Mouse (Mus musculus) MEL (cell line): ENCODE measurements around the gene Rps23. TPM values are rescaled to one million over a fixed set of nuclear protein-coding genes. Genes with fewer than 3 reads are reported as not detected.

ENCODE experiments used
- DNase-seq: peaks from one replicate; pipeline ENCODE4 v3.0.0; 2011; ENCODE audit warnings: low read depth, low spot score
- H3K27ac ChIP-seq: 2 replicates; pipeline ENCODE4 v1.5.1; 2012; ENCODE audit warnings: low read depth, mild to moderate bottlenecking, control low read depth, low read length, moderate library complexity; ENCODE audit not compliant: control insufficient read depth
- H3K27me3 ChIP-seq, 2 experiments: fragments of 150-350 bp in 1 of 2; sonication (generic) in 1 of 2; 2 replicates each; pipeline ENCODE4 v1.6.1; 2012; ENCODE audit warnings: low read length in 2 of 2, mild to moderate bottlenecking in 2 of 2, improper control_type of control experiment in 1 of 2, moderate library complexity in 1 of 2; ENCODE audit not compliant: insufficient read depth in 2 of 2, control insufficient read depth in 1 of 2
- H3K36me3 ChIP-seq, 2 experiments: 2 replicates each; pipeline ENCODE4 v1.6.1; 2012 to 2014; ENCODE audit warnings: low read length in 2 of 2, improper control_type of control experiment in 1 of 2, inconsistent platforms in 1 of 2, mild to moderate bottlenecking in 1 of 2; ENCODE audit not compliant: insufficient read depth in 2 of 2, control insufficient read depth in 1 of 2
- H3K4me1 ChIP-seq, 2 experiments: fragments of 150-350 bp in 1 of 2; sonication (generic) in 1 of 2; 2 replicates each; pipeline ENCODE4 v1.6.1; 2012; ENCODE audit warnings: low read length in 2 of 2, improper control_type of control experiment in 1 of 2, mild to moderate bottlenecking in 1 of 2; ENCODE audit not compliant: insufficient read depth in 2 of 2, control insufficient read depth in 1 of 2
- H3K4me3 ChIP-seq, 2 experiments: fragments of 150-350 bp in 1 of 2; sonication (generic) in 1 of 2; 2 replicates each; pipeline ENCODE4 v1.5.1; 2012; ENCODE audit warnings: low read depth in 2 of 2, low read length in 2 of 2, mild to moderate bottlenecking in 2 of 2, moderate library complexity in 2 of 2, control low read depth in 1 of 2, improper control_type of control experiment in 1 of 2; ENCODE audit not compliant: control insufficient read depth in 1 of 2, insufficient read depth in 1 of 2
- H3K79me2 ChIP-seq: 2 replicates; pipeline ENCODE4 v1.6.1; 2012; ENCODE audit warnings: mild to moderate bottlenecking, low read length, moderate library complexity; ENCODE audit not compliant: control insufficient read depth, poor library complexity, insufficient read depth
- H3K9ac ChIP-seq: 2 replicates; pipeline ENCODE4 v1.6.1; 2012; ENCODE audit warnings: low read depth, mild to moderate bottlenecking, control low read depth, low read length, moderate library complexity; ENCODE audit not compliant: control insufficient read depth, poor library complexity, severe bottlenecking
- H3K9me3 ChIP-seq: fragments of 150-350 bp; sonication (generic); replicated peaks from 2 replicates; pipeline ENCODE4 v1.6.1; 2012; ENCODE audit warnings: mild to moderate bottlenecking, low read length, improper control_type of control experiment, moderate library complexity; ENCODE audit not compliant: insufficient read depth
- BHLHE40 ChIP-seq: IDR thresholded peaks from 2 replicates; pipeline ENCODE4 v1.6.1; 2012; ENCODE audit warnings: low read depth, mild to moderate bottlenecking, inconsistent platforms, low read length, improper control_type of control experiment, borderline replicate concordance
- CHD1 ChIP-seq: IDR thresholded peaks from 2 replicates; pipeline ENCODE4 v1.6.1; 2012; ENCODE audit warnings: low read depth, mild to moderate bottlenecking, inconsistent platforms, low read length, improper control_type of control experiment
- CTCF ChIP-seq, 3 experiments: IDR thresholded peaks in 2 of 3; conservative IDR thresholded peaks in 1 of 3; 2 replicates each; pipeline ENCODE4 v1.5.1; 2011 to 2012; ENCODE audit warnings: low read length in 3 of 3, low read depth in 2 of 3, mild to moderate bottlenecking in 2 of 3, improper control_type of control experiment in 1 of 3, inconsistent platforms in 1 of 3, mixed read lengths in 1 of 3, moderate library complexity in 1 of 3; ENCODE audit not compliant: control insufficient read depth in 1 of 3, insufficient read depth in 1 of 3, poor library complexity in 1 of 3, severe bottlenecking in 1 of 3
- E2F4 ChIP-seq: IDR thresholded peaks from 2 replicates; pipeline ENCODE4 v1.6.1; 2011; ENCODE audit warnings: low read depth, low read length, improper control_type of control experiment, borderline replicate concordance
- ELF1 ChIP-seq: IDR thresholded peaks from 2 replicates; pipeline ENCODE4 v1.6.1; 2014; ENCODE audit warnings: low read depth, mild to moderate bottlenecking, inconsistent platforms, low read length, improper control_type of control experiment, moderate library complexity
- EP300 ChIP-seq, 2 experiments: IDR thresholded peaks; 2 replicates each; pipeline ENCODE4 v1.6.1; 2011; ENCODE audit warnings: improper control_type of control experiment in 2 of 2, low read length in 2 of 2, low read depth in 1 of 2, mild to moderate bottlenecking in 1 of 2
- GABPA ChIP-seq: IDR thresholded peaks from 2 replicates; pipeline ENCODE4 v1.6.1; 2012; ENCODE audit warnings: low read depth, mild to moderate bottlenecking, inconsistent platforms, low read length, improper control_type of control experiment, moderate library complexity
- GATA1 ChIP-seq: IDR thresholded peaks from 2 replicates; pipeline ENCODE4 v1.6.1; 2011; ENCODE audit warnings: low read depth, low read length, improper control_type of control experiment
- HCFC1 ChIP-seq: IDR thresholded peaks from 2 replicates; pipeline ENCODE4 v1.6.1; 2012; ENCODE audit warnings: low read depth, mild to moderate bottlenecking, inconsistent platforms, low read length, improper control_type of control experiment, moderate library complexity
- KAT2A ChIP-seq: conservative IDR thresholded peaks from 2 replicates; pipeline ENCODE4 v1.6.1; 2012; ENCODE audit warnings: low read depth, low read length, improper control_type of control experiment, inconsistent platforms
- MAFK ChIP-seq: IDR thresholded peaks from 2 replicates; pipeline ENCODE4 v1.6.1; 2011; ENCODE audit warnings: low read depth, mild to moderate bottlenecking, low read length, improper control_type of control experiment, borderline replicate concordance
- MAX ChIP-seq: IDR thresholded peaks from 2 replicates; pipeline ENCODE4 v1.6.1; 2011; ENCODE audit warnings: low read length, improper control_type of control experiment
- MAZ ChIP-seq: IDR thresholded peaks from 2 replicates; pipeline ENCODE4 v1.6.1; 2012; ENCODE audit warnings: low read depth, mild to moderate bottlenecking, inconsistent platforms, low read length, improper control_type of control experiment
- MEF2A ChIP-seq: IDR thresholded peaks from 2 replicates; pipeline ENCODE4 v1.6.1; 2014; ENCODE audit warnings: low read depth, mild to moderate bottlenecking, inconsistent platforms, low read length, improper control_type of control experiment; ENCODE audit not compliant: poor library complexity, insufficient replicate concordance, severe bottlenecking; ENCODE audit errors: extremely low read depth
- MXI1 ChIP-seq: IDR thresholded peaks from 2 replicates; pipeline ENCODE4 v1.6.1; 2011; ENCODE audit warnings: mild to moderate bottlenecking, low read depth, low read length, improper control_type of control experiment
- MYB ChIP-seq: IDR thresholded peaks from 2 replicates; pipeline ENCODE4 v1.6.1; 2011; ENCODE audit warnings: mild to moderate bottlenecking, low read depth, low read length, improper control_type of control experiment
- MYC ChIP-seq: IDR thresholded peaks from 2 replicates; pipeline ENCODE4 v1.6.1; 2011; ENCODE audit warnings: low read depth, mild to moderate bottlenecking, low read length, improper control_type of control experiment, moderate library complexity
- NELFE ChIP-seq: IDR thresholded peaks from 2 replicates; pipeline ENCODE4 v1.6.1; 2011; ENCODE audit warnings: low read depth, low read length, improper control_type of control experiment
- NRF1 ChIP-seq: IDR thresholded peaks from 2 replicates; pipeline ENCODE4 v1.6.1; 2014; ENCODE audit warnings: low read depth, mild to moderate bottlenecking, inconsistent platforms, low read length, improper control_type of control experiment, moderate library complexity; ENCODE audit not compliant: poor library complexity, insufficient read depth, severe bottlenecking
- POLR2A ChIP-seq, 2 experiments: IDR thresholded peaks; 2 replicates each; pipeline ENCODE4 v1.6.1; 2011 to 2012; ENCODE audit warnings: low read length in 2 of 2, mild to moderate bottlenecking in 2 of 2, control low read depth in 1 of 2, improper control_type of control experiment in 1 of 2, low read depth in 1 of 2, moderate library complexity in 1 of 2; ENCODE audit not compliant: control insufficient read depth in 1 of 2, insufficient read depth in 1 of 2, poor library complexity in 1 of 2
- POLR2AphosphoS5 ChIP-seq: IDR thresholded peaks from 2 replicates; pipeline ENCODE4 v1.6.1; 2012; ENCODE audit warnings: low read depth, borderline replicate concordance, mild to moderate bottlenecking, inconsistent platforms, low read length, moderate library complexity, mixed read lengths
- RAD21 ChIP-seq: IDR thresholded peaks from 2 replicates; pipeline ENCODE4 v1.6.1; 2011; ENCODE audit warnings: mild to moderate bottlenecking, low read depth, low read length, improper control_type of control experiment
- RCOR1 ChIP-seq: IDR thresholded peaks from 2 replicates; pipeline ENCODE4 v1.6.1; 2012; ENCODE audit warnings: low read depth, mild to moderate bottlenecking, inconsistent platforms, low read length, improper control_type of control experiment
- SIN3A ChIP-seq: IDR thresholded peaks from 2 replicates; pipeline ENCODE4 v1.6.1; 2012; ENCODE audit warnings: low read length, improper control_type of control experiment, inconsistent platforms
- SMC3 ChIP-seq: IDR thresholded peaks from 2 replicates; pipeline ENCODE4 v1.6.1; 2011; ENCODE audit warnings: low read depth, low read length, improper control_type of control experiment
- TAL1 ChIP-seq: IDR thresholded peaks from 2 replicates; pipeline ENCODE4 v1.6.1; 2012; ENCODE audit warnings: mild to moderate bottlenecking, inconsistent platforms, low read length, moderate library complexity, mixed read lengths
- TBP ChIP-seq: IDR thresholded peaks from 2 replicates; pipeline ENCODE4 v1.8.0; 2011; ENCODE audit warnings: low read depth, low read length, improper control_type of control experiment
- TCF12 ChIP-seq: IDR thresholded peaks from 2 replicates; pipeline ENCODE4 v1.6.1; 2014; ENCODE audit warnings: low read depth, mild to moderate bottlenecking, inconsistent platforms, low read length, improper control_type of control experiment, moderate library complexity
- UBTF ChIP-seq: IDR thresholded peaks from 2 replicates; pipeline ENCODE4 v1.6.1; 2012; ENCODE audit warnings: low read depth, mild to moderate bottlenecking, inconsistent platforms, low read length, improper control_type of control experiment, moderate library complexity, borderline replicate concordance; ENCODE audit not compliant: insufficient read depth
- USF1 ChIP-seq: IDR thresholded peaks from 2 replicates; pipeline ENCODE4 v1.6.1; 2014; ENCODE audit warnings: low read depth, mild to moderate bottlenecking, inconsistent platforms, low read length, improper control_type of control experiment, moderate library complexity
- USF2 ChIP-seq, 2 experiments: IDR thresholded peaks; 2 replicates each; pipeline ENCODE4 v1.6.1; 2011 to 2012; ENCODE audit warnings: improper control_type of control experiment in 2 of 2, low read length in 2 of 2, borderline replicate concordance in 1 of 2, inconsistent platforms in 1 of 2, low read depth in 1 of 2, mild to moderate bottlenecking in 1 of 2; ENCODE audit not compliant: insufficient read depth in 1 of 2
- ZC3H11A ChIP-seq: IDR thresholded peaks from 2 replicates; pipeline ENCODE4 v1.6.1; 2012; ENCODE audit warnings: low read depth, mild to moderate bottlenecking, inconsistent platforms, low read length, improper control_type of control experiment
- ZKSCAN1 ChIP-seq: IDR thresholded peaks from 2 replicates; pipeline ENCODE4 v1.6.1; 2012; ENCODE audit warnings: low read depth, mild to moderate bottlenecking, inconsistent platforms, low read length, improper control_type of control experiment, moderate library complexity
- ZNF384 ChIP-seq: IDR thresholded peaks from 2 replicates; pipeline ENCODE4 v1.6.1; 2012; ENCODE audit warnings: low read depth, mild to moderate bottlenecking, inconsistent platforms, low read length, improper control_type of control experiment
- polyA plus RNA-seq, 2 experiments: library from polyadenylated mRNA; stranded (reverse) in 1 of 2; unstranded in 1 of 2; fragments of >175 nt in 1 of 2; fragments of >200 nt in 1 of 2; gene quantifications; 2 replicates each; pipeline versions ENCODE4 v1.2.1 to v1.2.4; 2012; ENCODE audit warnings: low replicate concordance in 2 of 2, low read depth in 1 of 2; ENCODE audit not compliant: insufficient read length in 2 of 2, insufficient read depth in 1 of 2, missing spikeins in 1 of 2
- total RNA-seq: library from RNA; depleted of rRNA; stranded (reverse); fragments of 300-350 nt; gene quantifications from 2 replicates; pipeline ENCODE4 v1.2.3, GENCODE M21; 2012; rRNA removed

The Rps23 gene
- total RNA-seq (2,047 and 2,086 TPM in 2 replicates), polyA plus RNA-seq (100 to 1,000 TPM in 1 of 2 experiments, not detected in 1; 389 TPM)

DNA sequence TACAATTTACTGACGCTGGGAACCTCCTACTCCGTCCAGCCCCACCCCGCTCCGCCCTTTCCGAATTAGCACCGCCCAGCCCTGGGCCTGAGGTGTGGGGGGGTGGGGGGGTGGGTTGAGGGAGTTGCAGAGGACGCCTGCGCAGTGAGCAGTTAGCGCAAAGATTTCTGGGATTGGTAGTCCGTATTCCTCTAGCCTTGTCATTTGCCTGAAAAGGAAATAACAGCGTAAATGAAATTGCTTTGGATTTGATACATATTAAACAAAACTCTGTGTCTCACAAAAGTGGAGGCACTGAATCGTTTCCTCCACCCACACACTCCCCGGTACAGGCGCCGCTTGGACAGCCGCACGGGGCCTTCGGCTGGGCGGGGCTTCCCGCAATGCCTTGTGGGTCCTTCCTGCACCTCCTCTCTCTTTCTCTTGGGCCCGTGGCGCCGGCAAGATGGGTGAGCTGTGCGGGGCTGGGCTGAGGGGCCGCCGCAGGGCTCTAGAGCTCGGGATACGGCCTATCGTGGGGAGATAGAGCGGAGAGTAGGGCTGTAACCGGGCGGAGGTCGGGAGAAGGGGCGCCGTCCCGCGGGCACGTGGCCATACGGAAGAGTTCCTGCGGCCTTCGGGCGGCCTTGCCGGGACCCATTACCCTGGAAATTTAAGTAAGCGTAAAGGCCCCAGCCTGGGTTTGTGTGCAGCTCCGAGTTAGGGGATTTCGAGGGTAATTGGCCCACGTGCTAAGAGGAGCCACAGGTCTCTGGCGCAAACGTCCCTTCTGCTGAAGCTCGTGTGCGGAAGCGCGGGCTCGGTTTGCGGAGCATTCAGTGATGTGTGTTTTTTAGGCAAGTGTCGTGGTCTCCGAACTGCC is at the start of gene Rps23:
Rps23 (plus strand) TSS at position 208 of the 862 bp plus-strand sequence.
- Histone ChIP-seq H3K27ac (peak within 1 kb of the TSS; percentile 87), H3K36me3 (peaks cover 2 to 18% of the 10 kb centered on the region in 2 experiments; a peak in 3 of 4 replicates), H3K4me3 (peak within 1 kb of the TSS; percentile 91 to 92), H3K79me2 (peaks cover 7% of the 10 kb centered on the region), H3K9ac (peak within 1 kb of the TSS; percentile 99), H3K9me3 (no peaks in the 10 kb centered on the region), H3K4me1 (peaks cover 0 to 4% of the 10 kb centered on the region in 2 experiments; a peak in 1 of 4 replicates), H3K27me3 (no peaks in the 10 kb centered on the region)
- peak; percentile 95 for DNase-seq
- peak; percentile 96 for TF ChIP-seq MAZ
- peak; percentile 63; the same call in 1 of the 2 replicates for TF ChIP-seq TCF12
- TF ChIP-seq RCOR1, result no peak
- TF ChIP-seq CHD1, result no peak; the same call in 1 of the 2 replicates
- TF ChIP-seq MYC, result peak; percentile 89
- peak; percentile 78 to 79; a peak in 3 of 4 replicates for TF ChIP-seq POLR2A (IDR thresholded peaks at IDR 0.05; ENCODE audit: control insufficient read depth in 1 of 2, insufficient read depth in 1 of 2, low read depth in 1 of 2, low read length in 2 of 2, poor library complexity in 1 of 2)
- TF ChIP-seq TBP, result peak; percentile 80
- peak; percentile 78 for TF ChIP-seq ELF1
- TF ChIP-seq USF1, result peak; percentile 32
- TF ChIP-seq MXI1, result peak; percentile 68
- no peak for TF ChIP-seq E2F4
- TF ChIP-seq TAL1, result no peak
- TF ChIP-seq HCFC1, result peak; percentile 91
- no peak for TF ChIP-seq ZC3H11A
- peak; percentile 81 for TF ChIP-seq NRF1
- no peak for TF ChIP-seq SMC3
- 0 out of 4 replicates have a peak, but pooled peaks of 1 of the 2 experiments have one; percentile 16 for TF ChIP-seq EP300 (IDR thresholded peaks at IDR 0.05; ENCODE audit: low read depth in 1 of 2, low read length in 2 of 2)
- no peak; a peak in 1 of 6 replicates for TF ChIP-seq CTCF (IDR thresholded peaks at IDR 0.05 in 2 of 3, conservative IDR thresholded peaks at IDR 0.05 in 1 of 3; ENCODE audit: control insufficient read depth in 1 of 3, insufficient read depth in 1 of 3, low read depth in 2 of 3, low read length in 3 of 3, poor library complexity in 1 of 3, severe bottlenecking in 1 of 3)
- no peak for TF ChIP-seq MYB
- TF ChIP-seq RAD21, result no peak
- TF ChIP-seq NELFE, result peak; percentile 90
- no peak for TF ChIP-seq BHLHE40
- peak; percentile 85 for TF ChIP-seq KAT2A
- TF ChIP-seq SIN3A, result peak; percentile 53
- no peak for TF ChIP-seq UBTF
- TF ChIP-seq ZKSCAN1, result no peak
- no peak for TF ChIP-seq POLR2AphosphoS5
- TF ChIP-seq MAX, result peak; percentile 98
- TF ChIP-seq USF2 (IDR thresholded peaks at IDR 0.05; ENCODE audit: borderline replicate concordance in 1 of 2, insufficient read depth in 1 of 2, low read depth in 1 of 2, low read length in 2 of 2), result no peak
- no peak; the same call in 1 of the 2 replicates for TF ChIP-seq GABPA
- no peak for TF ChIP-seq GATA1
- TF ChIP-seq MEF2A, result no peak
- no peak for TF ChIP-seq ZNF384
- no peak for TF ChIP-seq MAFK
